Mouse (Mus musculus): ENCODE measurements around the gene Plce1. TPM values are rescaled to one million over a fixed set of nuclear protein-coding genes. Genes with fewer than 3 reads are reported as not detected.
"Not testable (repeated sequence)": the region's sequence is repeated elsewhere in the genome, so short reads cannot be mapped to it uniquely, and the experiment has no call there.

Gene Plce1
- polyA plus RNA-seq, 1 experiment from 2014 or later, result 5.3 TPM

GRCm38 (mm10) chr19:38614067-38614675 is 133.3 kb downstream of the Plce1 start:
- 81% methylated on average over 11 of the region's 11 CpGs for WGBS
- no peaks in the 10 kb centered on the region for H3K4me1 ChIP-seq

DNA sequence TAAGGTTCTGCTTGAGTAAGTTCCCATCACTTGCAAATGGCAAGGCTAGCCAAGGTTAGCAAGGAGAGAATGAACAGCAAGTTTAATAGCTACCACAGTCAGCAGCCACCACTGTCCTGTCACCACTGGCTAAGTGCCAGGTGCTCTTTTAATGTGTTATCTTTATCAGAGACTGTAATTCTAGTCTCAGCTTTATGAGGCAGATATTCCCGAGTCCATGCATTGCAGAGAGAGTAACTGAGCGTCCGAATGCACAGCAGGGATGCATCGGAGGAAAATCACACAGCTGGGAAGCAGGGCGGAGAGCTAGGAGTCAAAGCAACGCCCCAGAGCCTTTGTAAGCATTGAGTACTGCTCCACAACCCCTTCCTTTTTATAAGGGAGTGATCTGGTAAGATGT is 134.4 kb downstream of the Plce1 start:
- Histone ChIP-seq H3K27ac (replicated peaks) (no peak overlapping the region), H3K27me3 (no peaks in the 10 kb centered on the region), H3K4me2 (replicated peaks) (no peak overlapping the region), H3K9ac (no peak overlapping the region), H3K4me3 (replicated peaks) (no peak overlapping the region), H3K36me3 (no peaks in the 10 kb centered on the region), H3K9me3 (replicated peaks) (no peaks in the 10 kb centered on the region), H3K4me1 (no peaks in the 10 kb centered on the region)
- ATAC-seq (ENCODE audit: insufficient number of reproducible peaks, low FRiP score, low TSS enrichment, low read depth), result no peak
- 64% methylated on average over 6 of the region's 6 CpGs for WGBS

More at GRCm38 (mm10) chr19:38614067-38614675, 133.3 kb downstream of the Plce1 start:
- H3K4me3 ChIP-seq (replicated peaks), result no peak overlapping the region
- H3K36me3 ChIP-seq, result no peaks in the 10 kb centered on the region
- H3K4me2 ChIP-seq (replicated peaks), result no peak overlapping the region
- H3K9me3 ChIP-seq (replicated peaks), result no peaks in the 10 kb centered on the region
- no peak for ATAC-seq (ENCODE audit: insufficient number of reproducible peaks, low FRiP score, low TSS enrichment, low read depth)
- H3K9ac ChIP-seq, result no peak overlapping the region
- no peak overlapping the region for H3K27ac ChIP-seq (replicated peaks)
- no peaks in the 10 kb centered on the region for H3K27me3 ChIP-seq

DNA sequence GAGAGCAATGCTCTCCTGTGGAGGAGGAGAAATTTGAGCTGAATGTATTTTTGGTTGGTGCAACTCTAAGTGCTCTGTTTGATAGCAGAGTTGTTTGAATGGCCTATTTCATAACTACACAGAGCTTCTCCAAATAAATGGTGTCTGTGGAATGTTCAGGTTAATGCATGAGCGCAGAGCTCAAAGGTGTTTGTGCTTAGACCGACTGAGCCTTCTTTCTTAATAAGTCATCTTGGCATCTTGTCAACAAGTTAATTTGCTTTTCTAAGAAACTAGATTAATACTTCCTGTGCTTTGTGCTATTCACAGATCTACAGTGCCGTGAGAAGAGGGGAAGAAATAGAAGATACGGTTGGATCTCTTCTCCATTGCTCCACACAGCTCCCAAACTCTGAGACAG is 139.2 kb downstream of the Plce1 start:
- no peak overlapping the region for H3K9ac ChIP-seq
- 70% methylated on average over 4 of the region's 4 CpGs for WGBS
- ATAC-seq (ENCODE audit: insufficient number of reproducible peaks, low FRiP score, low TSS enrichment, low read depth), result no peak
- no peaks in the 10 kb centered on the region for H3K36me3 ChIP-seq
- H3K4me1 ChIP-seq, result no peaks in the 10 kb centered on the region
- H3K4me3 ChIP-seq (replicated peaks), result no peak overlapping the region
- no peak overlapping the region for H3K4me2 ChIP-seq (replicated peaks)
- H3K27ac ChIP-seq (replicated peaks), result no peak overlapping the region
- no peaks in the 10 kb centered on the region for H3K9me3 ChIP-seq (replicated peaks)
- no peaks in the 10 kb centered on the region for H3K27me3 ChIP-seq

GRCm38 (mm10) chr19:38621546-38621945 is 140.6 kb downstream of the Plce1 start:
- Histone ChIP-seq H3K4me1 (no peaks in the 10 kb centered on the region), H3K9ac (no peak overlapping the region), H3K9me3 (replicated peaks) (no peaks in the 10 kb centered on the region), H3K27me3 (no peaks in the 10 kb centered on the region), H3K36me3 (no peaks in the 10 kb centered on the region), H3K27ac (replicated peaks) (no peak overlapping the region), H3K4me2 (replicated peaks) (no peak overlapping the region), H3K4me3 (replicated peaks) (no peak overlapping the region)
- WGBS, result 75% methylated on average over 10 of the region's 10 CpGs
- no peak for ATAC-seq (ENCODE audit: insufficient number of reproducible peaks, low FRiP score, low TSS enrichment, low read depth)

- H3K27ac ChIP-seq (replicated peaks), result no peak overlapping the region
- ATAC-seq (ENCODE audit: insufficient number of reproducible peaks, low FRiP score, low TSS enrichment, low read depth), result no peak
- H3K4me1 ChIP-seq, result no peaks in the 10 kb centered on the region
- no peaks in the 10 kb centered on the region for H3K36me3 ChIP-seq
- no peaks in the 10 kb centered on the region for H3K9me3 ChIP-seq (replicated peaks)
- H3K4me2 ChIP-seq (replicated peaks), result no peak overlapping the region
- H3K9ac ChIP-seq, result no peak overlapping the region
- H3K27me3 ChIP-seq, result no peaks in the 10 kb centered on the region
- H3K4me3 ChIP-seq (replicated peaks), result no peak overlapping the region
- WGBS, result 68% methylated on average over 9 of the region's 9 CpGs
These were observed 145.5 kb downstream of the Plce1 start for GRCm38 (mm10) chr19:38626246-38627015.

DNA sequence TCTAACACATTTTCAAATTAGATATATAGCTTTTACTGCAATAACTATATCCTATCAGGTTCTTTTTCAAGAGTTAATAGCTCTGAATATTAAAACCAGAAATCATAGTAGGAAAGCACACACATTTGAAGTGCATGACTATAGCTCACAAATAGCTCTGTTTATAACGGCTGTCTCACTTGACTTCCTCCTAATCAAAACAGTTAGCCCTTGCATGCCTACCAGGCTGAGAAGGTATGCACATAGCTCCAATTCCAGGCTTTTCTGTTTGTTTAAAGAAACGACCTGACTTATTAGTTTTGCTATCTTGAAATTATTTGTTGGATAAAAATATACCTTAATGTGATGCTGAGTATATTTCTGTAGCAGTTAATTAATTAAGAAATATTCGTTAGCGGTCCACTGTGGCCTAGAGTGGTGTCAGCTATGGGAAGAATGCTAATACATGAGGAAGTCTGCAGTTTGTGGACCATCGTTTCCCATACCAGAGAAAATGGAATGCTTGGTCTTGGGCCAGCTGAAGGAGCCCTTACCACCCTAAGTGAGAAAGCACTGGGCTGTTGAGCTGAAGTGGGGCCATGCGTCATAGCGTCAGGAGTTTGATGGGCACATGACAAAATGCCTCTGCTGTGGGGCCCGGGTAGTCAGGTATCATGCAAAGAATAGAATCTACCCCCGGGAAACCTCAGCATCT is 146.3 kb downstream of the Plce1 start:
- no peaks in the 10 kb centered on the region for H3K9me3 ChIP-seq (replicated peaks)
- no peaks in the 10 kb centered on the region for H3K27me3 ChIP-seq
- ATAC-seq (ENCODE audit: insufficient number of reproducible peaks, low FRiP score, low TSS enrichment, low read depth), result no peak
- no peak overlapping the region for H3K27ac ChIP-seq (replicated peaks)
- no peaks in the 10 kb centered on the region for H3K36me3 ChIP-seq
- no peak overlapping the region for H3K4me3 ChIP-seq (replicated peaks)
- H3K4me2 ChIP-seq (replicated peaks), result no peak overlapping the region
- H3K4me1 ChIP-seq, result no peaks in the 10 kb centered on the region
- H3K9ac ChIP-seq, result no peak overlapping the region
- 65% methylated on average over 9 of the region's 9 CpGs for WGBS

GRCm38 (mm10) chr19:38632251-38632650 is 151.3 kb downstream of the Plce1 start:
- no peak for ATAC-seq (ENCODE audit: insufficient number of reproducible peaks, low FRiP score, low TSS enrichment, low read depth)
- H3K9me3 ChIP-seq (replicated peaks), result no peaks in the 10 kb centered on the region
- no peak overlapping the region for H3K4me3 ChIP-seq (replicated peaks)
- H3K4me2 ChIP-seq (replicated peaks), result no peak overlapping the region
- H3K4me1 ChIP-seq, result no peaks in the 10 kb centered on the region
- WGBS, result 71% methylated on average over 3 of the region's 3 CpGs
- no peaks in the 10 kb centered on the region for H3K27me3 ChIP-seq
- H3K9ac ChIP-seq, result no peak overlapping the region
- H3K27ac ChIP-seq (replicated peaks), result no peak overlapping the region
- H3K36me3 ChIP-seq, result no peaks in the 10 kb centered on the region

- 48% methylated on average over 5 of the region's 5 CpGs for WGBS
- Histone ChIP-seq H3K27ac (replicated peaks) (no peak overlapping the region), H3K4me1 (no peaks in the 10 kb centered on the region), H3K36me3 (no peaks in the 10 kb centered on the region), H3K9ac (no peak overlapping the region), H3K27me3 (no peaks in the 10 kb centered on the region), H3K4me3 (replicated peaks) (no peak overlapping the region), H3K4me2 (replicated peaks) (no peak overlapping the region), H3K9me3 (replicated peaks) (no peaks in the 10 kb centered on the region)
- no peak for ATAC-seq (ENCODE audit: insufficient number of reproducible peaks, low FRiP score, low TSS enrichment, low read depth)
These were observed 152.4 kb downstream of the Plce1 start for GRCm38 (mm10) chr19:38633306-38633705.

DNA sequence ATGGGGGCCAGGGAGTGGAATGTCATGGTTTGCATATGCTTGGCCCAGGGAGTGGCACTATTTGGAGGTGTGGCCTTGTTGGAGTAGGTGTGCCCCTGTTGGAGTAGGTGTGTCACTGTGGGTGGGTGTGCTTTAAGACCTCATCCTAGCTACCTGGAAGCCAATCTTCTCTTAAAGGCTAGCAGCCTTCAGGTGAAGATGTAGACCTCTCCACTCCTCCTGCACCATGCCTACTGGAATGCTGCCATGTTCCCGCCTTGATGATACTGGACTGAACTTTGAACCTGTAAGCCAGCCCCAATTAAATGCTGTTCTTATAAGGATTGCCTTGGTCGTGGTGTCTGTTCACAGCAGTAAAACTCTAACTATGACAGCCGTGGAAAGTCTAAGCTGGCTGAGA is 158.1 kb downstream of the Plce1 start:
- Histone ChIP-seq H3K4me3 (replicated peaks) (no peak overlapping the region), H3K36me3 (no peaks in the 10 kb centered on the region), H3K4me2 (replicated peaks) (no peak overlapping the region), H3K4me1 (no peaks in the 10 kb centered on the region), H3K9me3 (replicated peaks) (no peaks in the 10 kb centered on the region), H3K27me3 (no peaks in the 10 kb centered on the region), H3K9ac (no peak overlapping the region), H3K27ac (replicated peaks) (no peak overlapping the region)
- WGBS, result 83% methylated on average over 3 of the region's 3 CpGs
- no peak for ATAC-seq (ENCODE audit: insufficient number of reproducible peaks, low FRiP score, low TSS enrichment, low read depth)

DNA sequence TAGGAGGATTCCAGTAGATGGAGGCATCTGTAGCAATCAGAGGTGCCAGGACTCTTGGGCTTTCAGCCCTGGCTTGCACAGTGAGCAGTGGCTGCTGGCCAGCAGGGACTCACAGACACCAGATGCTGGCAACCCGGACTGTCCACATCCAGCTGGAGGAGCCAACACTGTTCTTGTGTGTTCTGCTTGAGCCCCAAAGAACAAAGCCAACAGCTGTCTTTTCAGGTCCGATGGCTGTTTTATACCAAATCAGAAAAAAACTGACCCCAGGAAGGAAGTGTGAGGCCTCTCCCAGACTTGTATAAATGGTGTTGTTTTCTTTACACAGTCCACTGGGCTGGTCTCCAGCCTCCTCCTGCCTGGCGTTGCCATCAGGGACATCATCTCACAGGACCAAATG is 158.9 kb downstream of the Plce1 start:
- H3K27ac ChIP-seq (replicated peaks), result no peak overlapping the region
- 64% methylated on average over 3 of the region's 3 CpGs for WGBS
- no peak for ATAC-seq (ENCODE audit: insufficient number of reproducible peaks, low FRiP score, low TSS enrichment, low read depth)

DNA sequence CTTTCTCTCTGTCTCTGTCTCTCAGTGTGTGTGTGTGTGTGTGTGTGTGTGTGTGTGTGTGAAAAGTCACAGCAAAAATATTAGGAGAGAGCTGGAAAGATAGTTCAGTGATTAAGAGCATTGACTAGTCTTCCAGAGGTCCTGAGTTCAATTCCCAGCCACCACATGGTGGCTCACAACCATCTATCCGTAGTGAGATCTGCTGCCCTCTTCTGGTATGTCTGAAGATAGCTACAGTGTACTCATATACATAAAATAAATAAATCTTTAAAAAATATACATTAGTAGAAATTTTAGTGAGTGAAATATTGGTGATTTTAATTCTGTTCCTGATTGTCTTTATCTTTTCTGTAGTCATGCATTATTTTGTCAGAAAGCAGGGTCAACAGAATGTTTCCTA is 161.6 kb downstream of the Plce1 start:
- 52% methylated on average over 1 of the region's 1 CpGs for WGBS
- H3K4me3 ChIP-seq (replicated peaks); H3K36me3 ChIP-seq; H3K27me3 ChIP-seq; H3K4me2 ChIP-seq (replicated peaks); H3K9me3 ChIP-seq (replicated peaks); ATAC-seq (ENCODE audit: insufficient number of reproducible peaks, low FRiP score, low TSS enrichment, low read depth); H3K4me1 ChIP-seq; H3K27ac ChIP-seq (replicated peaks); H3K9ac ChIP-seq: not testable (repeated sequence)

More for the DNA sequence above, 158.9 kb downstream of the Plce1 start:
- Histone ChIP-seq H3K9me3 (replicated peaks) (no peaks in the 10 kb centered on the region), H3K27me3 (no peaks in the 10 kb centered on the region), H3K9ac (no peak overlapping the region), H3K4me2 (replicated peaks) (no peak overlapping the region), H3K36me3 (no peaks in the 10 kb centered on the region), H3K4me1 (no peaks in the 10 kb centered on the region), H3K4me3 (replicated peaks) (no peak overlapping the region)
